Mouse (Mus musculus): ENCODE measurements around the gene Tnfrsf21. TPM values are rescaled to one million over a fixed set of nuclear protein-coding genes. Genes with fewer than 3 reads are reported as not detected.
A peak's percentile ranks its signal among the peaks of the same experiment; 100 is the strongest.

The Tnfrsf21 gene
- polyA plus RNA-seq, 1 experiment from 2014 or later: 59.6 TPM

GRCm38 (mm10) chr17:43090948-43091724 is 74.8 kb downstream of the Tnfrsf21 start:
- Histone ChIP-seq H3K36me3 (peaks cover 29% of the 10 kb centered on the region), H3K4me3 (no peak overlapping the region), H3K9ac (replicated peaks) (no peak overlapping the region), H3K4me2 (replicated peaks) (no peak overlapping the region), H3K27ac (replicated peaks) (no peak overlapping the region), H3K9me3 (no peaks in the 10 kb centered on the region), H3K4me1 (no peaks in the 10 kb centered on the region), H3K27me3 (no peaks in the 10 kb centered on the region)
- 91% methylated on average over 3 of the region's 3 CpGs for WGBS
- ATAC-seq (replicated peaks): no peak

- Histone ChIP-seq H3K4me3 (no peak overlapping the region), H3K4me1 (no peaks in the 10 kb centered on the region), H3K4me2 (replicated peaks) (no peak overlapping the region), H3K27ac (replicated peaks) (no peak overlapping the region), H3K27me3 (no peaks in the 10 kb centered on the region), H3K9me3 (no peaks in the 10 kb centered on the region), H3K9ac (replicated peaks) (no peak overlapping the region), H3K36me3 (peaks cover 18% of the 10 kb centered on the region)
- ATAC-seq (replicated peaks): no peak
- WGBS: 48% methylated on average over 8 of the region's 8 CpGs
These were observed 76.1 kb downstream of the Tnfrsf21 start for GRCm38 (mm10) chr17:43092280-43092995.

GRCm38 (mm10) chr17:43094285-43094684 is 77.9 kb downstream of the Tnfrsf21 start:
- WGBS: 34% methylated on average over 2 of the region's 2 CpGs
- ATAC-seq (replicated peaks): no peak
- H3K4me3 ChIP-seq: no peak overlapping the region
- no peak overlapping the region for H3K9ac ChIP-seq (replicated peaks)
- H3K4me1 ChIP-seq: no peaks in the 10 kb centered on the region
- H3K4me2 ChIP-seq (replicated peaks): no peak overlapping the region
- peaks cover 3% of the 10 kb centered on the region for H3K36me3 ChIP-seq
- no peaks in the 10 kb centered on the region for H3K9me3 ChIP-seq
- no peaks in the 10 kb centered on the region for H3K27me3 ChIP-seq
- no peak overlapping the region for H3K27ac ChIP-seq (replicated peaks)

GRCm38 (mm10) chr17:43097101-43097688 is 80.8 kb downstream of the Tnfrsf21 start:
- ATAC-seq (replicated peaks): no peak
- Histone ChIP-seq H3K27me3 (no peaks in the 10 kb centered on the region), H3K4me2 (replicated peaks) (no peak overlapping the region), H3K9me3 (no peaks in the 10 kb centered on the region), H3K36me3 (no peaks in the 10 kb centered on the region), H3K4me1 (no peaks in the 10 kb centered on the region), H3K9ac (replicated peaks) (no peak overlapping the region), H3K27ac (replicated peaks) (no peak overlapping the region), H3K4me3 (no peak overlapping the region)
- WGBS: 80% methylated on average over 4 of the region's 4 CpGs

- Histone ChIP-seq H3K4me2 (replicated peaks) (no peak overlapping the region), H3K9me3 (no peaks in the 10 kb centered on the region), H3K4me1 (no peaks in the 10 kb centered on the region), H3K36me3 (no peaks in the 10 kb centered on the region), H3K4me3 (no peak overlapping the region), H3K27me3 (no peaks in the 10 kb centered on the region), H3K27ac (replicated peaks) (no peak overlapping the region), H3K9ac (replicated peaks) (no peak overlapping the region)
- ATAC-seq (replicated peaks): no peak
- 86% methylated on average over 3 of the region's 3 CpGs for WGBS
These were observed 89.8 kb downstream of the Tnfrsf21 start for GRCm38 (mm10) chr17:43106108-43106507.

- Histone ChIP-seq H3K36me3 (no peaks in the 10 kb centered on the region), H3K27ac (replicated peaks) (no peak overlapping the region), H3K4me2 (replicated peaks) (no peak overlapping the region), H3K9me3 (no peaks in the 10 kb centered on the region), H3K4me3 (no peak overlapping the region), H3K9ac (replicated peaks) (no peak overlapping the region), H3K27me3 (no peaks in the 10 kb centered on the region), H3K4me1 (no peaks in the 10 kb centered on the region)
- ATAC-seq (replicated peaks): no peak
- 93% methylated on average over 5 of the region's 5 CpGs for WGBS
These were observed 91.0 kb downstream of the Tnfrsf21 start for GRCm38 (mm10) chr17:43107338-43107737.

- H3K27ac ChIP-seq (replicated peaks): no peak overlapping the region
- no peak for ATAC-seq (replicated peaks)
- WGBS: 83% methylated on average over 4 of the region's 4 CpGs
These were observed 93.1 kb downstream of the Tnfrsf21 start for GRCm38 (mm10) chr17:43109501-43109900.

GRCm38 (mm10) chr17:43110168-43110885 is 94.0 kb downstream of the Tnfrsf21 start:
- Histone ChIP-seq H3K27me3 (no peaks in the 10 kb centered on the region), H3K9ac (replicated peaks) (no peak overlapping the region), H3K4me3 (no peak overlapping the region), H3K9me3 (no peaks in the 10 kb centered on the region), H3K36me3 (no peaks in the 10 kb centered on the region), H3K4me1 (no peaks in the 10 kb centered on the region), H3K27ac (replicated peaks) (no peak overlapping the region), H3K4me2 (replicated peaks) (no peak overlapping the region)
- WGBS: 65% methylated on average over 9 of the region's 9 CpGs
- no peak for ATAC-seq (replicated peaks)

More at GRCm38 (mm10) chr17:43109501-43109900, 93.1 kb downstream of the Tnfrsf21 start:
- Histone ChIP-seq H3K9ac (replicated peaks) (no peak overlapping the region), H3K9me3 (no peaks in the 10 kb centered on the region), H3K4me1 (no peaks in the 10 kb centered on the region), H3K36me3 (no peaks in the 10 kb centered on the region), H3K27me3 (no peaks in the 10 kb centered on the region), H3K4me2 (replicated peaks) (no peak overlapping the region), H3K4me3 (no peak overlapping the region)

GRCm38 (mm10) chr17:43113391-43113984 is 97.1 kb downstream of the Tnfrsf21 start:
- no peaks in the 10 kb centered on the region for H3K4me1 ChIP-seq
- H3K4me3 ChIP-seq: no peak overlapping the region
- H3K36me3 ChIP-seq: no peaks in the 10 kb centered on the region
- no peak for ATAC-seq (replicated peaks)
- no peak overlapping the region for H3K9ac ChIP-seq (replicated peaks)
- 52% methylated on average over 9 of the region's 9 CpGs for WGBS
- no peak overlapping the region for H3K27ac ChIP-seq (replicated peaks)
- H3K9me3 ChIP-seq: no peaks in the 10 kb centered on the region
- H3K27me3 ChIP-seq: no peaks in the 10 kb centered on the region
- H3K4me2 ChIP-seq (replicated peaks): no peak overlapping the region

GRCm38 (mm10) chr17:43114086-43114581 is 97.8 kb downstream of the Tnfrsf21 start:
- ATAC-seq (replicated peaks): peak; percentile 66
- H3K27ac ChIP-seq (replicated peaks): no peak overlapping the region
- WGBS: 78% methylated on average over 8 of the region's 8 CpGs
- H3K9me3 ChIP-seq: no peaks in the 10 kb centered on the region
- H3K4me2 ChIP-seq (replicated peaks): no peak overlapping the region
- H3K9ac ChIP-seq (replicated peaks): no peak overlapping the region
- no peaks in the 10 kb centered on the region for H3K27me3 ChIP-seq
- no peaks in the 10 kb centered on the region for H3K4me1 ChIP-seq
- H3K4me3 ChIP-seq: no peak overlapping the region
- H3K36me3 ChIP-seq: no peaks in the 10 kb centered on the region

GRCm38 (mm10) chr17:43114926-43115325 is 98.6 kb downstream of the Tnfrsf21 start:
- no peak overlapping the region for H3K4me3 ChIP-seq
- WGBS: 92% methylated on average over 6 of the region's 6 CpGs
- H3K9ac ChIP-seq (replicated peaks): no peak overlapping the region
- H3K27me3 ChIP-seq: no peaks in the 10 kb centered on the region
- no peaks in the 10 kb centered on the region for H3K9me3 ChIP-seq
- no peaks in the 10 kb centered on the region for H3K4me1 ChIP-seq
- 0 out of 2 replicates have a peak, but pooled peaks have one; percentile 13 for ATAC-seq (replicated peaks)
- no peak overlapping the region for H3K27ac ChIP-seq (replicated peaks)
- H3K4me2 ChIP-seq (replicated peaks): no peak overlapping the region
- H3K36me3 ChIP-seq: no peaks in the 10 kb centered on the region
